Mouse (Mus musculus): ENCODE results near the gene Klk4.

DNA sequence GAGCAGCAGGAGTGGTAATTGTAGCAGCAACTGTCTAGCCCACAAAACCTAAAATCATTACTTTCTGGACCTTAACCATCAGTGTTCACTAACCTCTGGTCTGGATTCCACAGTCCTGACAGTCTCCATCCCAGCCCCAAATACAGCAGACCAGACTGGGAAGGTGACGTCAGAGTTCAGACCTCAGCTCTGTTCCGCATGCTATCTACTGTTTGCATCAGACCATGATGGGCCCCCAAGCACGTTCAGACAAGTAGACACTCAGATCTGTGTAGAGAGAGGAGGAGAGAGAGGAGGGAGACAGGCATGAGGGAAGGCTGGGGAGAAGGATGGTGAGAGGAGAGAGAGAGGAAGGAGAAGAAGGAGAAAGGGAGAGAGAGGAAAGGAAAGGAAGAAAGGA lies 10.8 kb downstream of the Klk4 start:
- TF ChIP-seq POLR2A (IDR thresholded peaks at IDR 0.05; ENCODE audit: control insufficient read depth, extremely low read depth, insufficient read depth, low read length, poor library complexity): no peak
- no peak for TF ChIP-seq CTCF (IDR thresholded peaks at IDR 0.05; ENCODE audit: borderline replicate concordance, control insufficient read depth, extremely low read depth, insufficient read depth, low read length, poor library complexity)
